Mouse (Mus musculus) spleen, postnatal 36 days (tissue): ENCODE measurements around the gene Spsb1.

Source experiments
- DNase-seq, 2 experiments: peaks; one replicate each; pipeline ENCODE4 v3.0.0; 2022; ENCODE audit warnings: low spot score in 2 of 2, mixed read lengths in 1 of 2

Spsb1 gene

DNA sequence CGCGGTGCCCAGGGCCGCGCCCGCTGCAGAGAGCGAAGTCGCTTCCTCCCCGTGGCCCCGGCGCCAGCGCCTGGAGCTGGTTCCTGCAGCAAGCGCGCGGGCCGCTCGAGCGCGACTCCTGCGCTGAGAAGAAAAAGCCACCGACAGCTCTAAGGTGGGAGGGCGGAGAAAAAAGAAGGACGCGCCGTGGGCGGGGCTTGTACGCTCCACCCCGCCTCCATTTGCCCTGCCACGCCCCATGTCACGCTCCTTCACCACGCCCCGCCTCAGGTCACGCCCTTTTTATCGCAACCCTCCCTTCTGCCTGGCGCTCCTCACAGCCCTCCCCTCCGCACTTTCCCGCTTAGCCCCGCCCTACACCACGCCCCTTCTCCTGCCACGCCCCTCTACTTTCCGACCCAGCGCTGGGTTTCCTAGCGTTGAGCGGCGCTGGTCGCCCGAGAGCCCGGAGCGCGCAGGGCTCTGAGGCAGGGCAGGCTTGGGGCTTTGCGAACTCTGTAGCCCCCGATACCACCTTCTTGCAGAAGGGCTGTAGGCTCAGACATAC lies at the start of gene Spsb1:
Spsb1 (minus strand) TSS at position 151 of the 547 bp plus-strand sequence.
- DNase-seq, result peak; percentile 96

GRCm38 (mm10) chr4:150003641-150004040 lies 48.8 kb upstream of the Spsb1 start:
- DNase-seq, result no peak

DNA sequence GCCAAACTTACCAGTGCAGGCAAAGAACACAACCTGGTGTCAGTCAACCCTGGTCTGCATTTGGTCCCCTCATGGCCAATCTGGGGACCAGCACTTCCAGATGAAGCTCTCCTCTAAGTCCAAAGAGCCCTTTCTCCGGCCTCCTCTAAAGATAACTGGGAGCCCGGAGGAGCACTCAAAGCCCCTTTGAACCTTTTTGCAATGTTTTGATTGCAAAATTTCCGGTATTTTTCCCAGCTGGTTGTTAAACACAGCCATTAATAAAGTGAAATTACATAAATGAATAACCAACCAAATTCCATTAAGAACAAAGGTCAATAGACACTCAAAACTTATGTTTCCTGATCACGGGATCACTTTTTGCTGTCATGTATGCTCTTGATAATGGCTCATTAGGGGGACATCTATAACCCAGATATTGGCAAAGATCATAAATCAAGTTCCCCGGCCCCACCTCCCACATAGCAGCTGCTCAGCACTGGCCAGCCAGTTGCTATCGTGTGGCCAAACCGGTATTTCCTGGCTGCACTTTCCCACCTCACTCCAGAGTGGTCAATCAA lies 48.3 kb upstream of the Spsb1 start:
- DNase-seq, result no peak

- no peak for DNase-seq
Measured at GRCm38 (mm10) chr4:150002021-150002528, 47.2 kb upstream of the Spsb1 start.

GRCm38 (mm10) chr4:150001221-150001860 lies 46.5 kb upstream of the Spsb1 start:
- DNase-seq, result peak; percentile 28 to 41

DNA sequence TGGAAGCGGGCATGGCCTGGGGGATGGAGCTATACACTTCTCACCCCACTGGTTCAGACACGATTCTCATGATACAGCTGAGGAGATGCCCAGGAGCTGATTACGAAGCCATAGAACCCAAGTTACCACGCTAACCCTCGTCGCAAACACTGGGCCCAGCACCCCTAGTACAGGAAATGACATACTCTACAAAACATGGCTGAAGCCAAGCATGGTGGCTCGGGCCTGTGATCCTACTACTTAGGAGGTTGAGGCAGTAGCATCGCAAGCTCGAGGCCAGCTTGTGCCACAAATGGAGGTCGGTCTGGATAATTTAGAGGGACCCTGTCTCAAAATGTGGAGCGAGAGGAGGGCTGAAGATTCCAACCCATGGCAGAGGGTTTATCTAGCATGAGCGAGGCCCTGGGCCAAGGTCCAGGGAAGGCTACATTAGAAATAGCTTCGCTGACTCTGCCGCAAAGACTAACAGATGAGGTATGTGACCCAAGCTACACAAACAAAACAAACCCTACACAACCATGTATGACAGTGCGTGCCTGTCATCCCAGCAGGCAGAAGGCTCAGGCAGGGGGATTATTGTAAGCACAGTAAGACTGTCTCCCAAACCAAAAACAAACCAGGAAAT lies 45.2 kb upstream of the Spsb1 start:
- no peak for DNase-seq

GRCm38 (mm10) chr4:149999510-149999900 lies 44.7 kb upstream of the Spsb1 start:
- no peak for DNase-seq

DNA sequence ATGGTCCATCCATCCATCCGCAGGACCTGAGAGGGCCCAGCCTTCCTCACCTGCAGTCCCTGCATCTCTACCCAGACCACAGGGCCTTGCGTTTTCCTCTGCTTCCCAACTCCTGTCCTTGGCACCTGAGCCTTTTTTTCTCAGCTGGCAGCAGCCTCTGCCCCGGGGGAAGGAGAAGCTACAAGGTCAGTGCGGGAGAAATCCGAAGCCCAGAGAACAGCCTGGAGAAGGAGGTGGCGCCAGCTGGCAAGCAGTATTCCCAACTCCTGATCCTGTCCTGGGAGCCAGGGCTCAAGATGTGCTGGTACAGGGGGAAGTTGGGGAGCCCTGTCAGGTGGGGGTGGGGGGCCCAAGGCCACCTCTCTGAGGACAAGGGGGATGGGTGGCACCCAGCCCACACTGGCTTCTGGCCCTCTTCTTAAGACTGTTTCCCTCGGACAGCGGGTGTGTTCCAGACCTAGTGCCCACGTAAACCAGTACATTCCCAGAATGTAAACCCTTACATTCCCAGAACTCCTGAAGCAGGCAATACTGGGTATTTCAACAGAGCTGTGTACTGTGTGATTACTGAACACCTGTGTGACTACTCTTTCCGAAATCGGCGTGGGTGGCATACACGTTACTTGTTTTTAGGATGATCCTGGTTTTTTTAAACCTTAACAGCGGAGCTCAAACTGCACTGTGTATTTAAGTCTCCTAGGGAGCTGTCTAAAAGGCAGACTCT lies 44.1 kb upstream of the Spsb1 start:
- DNase-seq, result no peak

- DNase-seq, result no peak
Measured at GRCm38 (mm10) chr4:149997999-149998398, 43.2 kb upstream of the Spsb1 start.

- DNase-seq, result no peak
Measured at GRCm38 (mm10) chr4:149996440-149996839, 41.6 kb upstream of the Spsb1 start.

DNA sequence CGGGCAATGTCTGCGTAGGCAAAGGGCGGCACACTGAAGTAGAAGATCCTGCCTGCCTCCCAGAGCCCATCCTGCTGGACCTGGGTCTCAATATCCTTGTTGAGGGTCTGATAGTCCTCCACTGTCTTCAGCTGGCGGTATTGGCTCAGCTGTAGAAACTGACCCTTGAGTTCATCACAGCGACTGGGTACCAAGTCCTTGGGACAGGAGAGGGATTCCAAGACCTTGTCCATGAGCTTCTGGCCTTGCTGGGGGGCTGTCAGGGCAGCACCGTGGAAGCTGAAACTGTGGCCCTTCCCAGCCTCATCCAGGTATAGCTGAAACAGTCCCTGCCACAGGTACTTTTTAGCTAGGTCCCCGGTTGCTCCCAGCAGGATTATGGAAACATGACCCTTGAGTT lies 41.1 kb upstream of the Spsb1 start:
- DNase-seq, result no peak

DNA sequence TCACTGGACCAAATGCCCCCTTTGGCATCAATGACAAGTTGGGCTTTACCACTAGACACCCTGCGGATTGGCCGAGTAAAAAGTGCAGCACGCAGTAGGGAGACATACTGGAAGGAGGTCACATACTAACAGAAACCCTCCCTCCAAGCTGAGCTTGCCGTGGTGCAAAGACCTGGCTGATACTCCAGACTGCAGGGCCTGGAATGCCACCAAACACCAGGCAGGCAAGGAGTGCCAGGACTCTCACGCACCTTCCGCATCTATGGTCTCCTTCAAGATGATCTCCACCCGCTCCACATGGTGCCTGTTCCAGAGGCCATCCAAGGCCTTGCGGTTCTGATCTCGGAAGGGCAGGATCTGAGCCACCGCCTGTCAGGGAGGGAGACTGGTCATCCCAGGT lies 39.4 kb upstream of the Spsb1 start:
- DNase-seq, result no peak

DNA sequence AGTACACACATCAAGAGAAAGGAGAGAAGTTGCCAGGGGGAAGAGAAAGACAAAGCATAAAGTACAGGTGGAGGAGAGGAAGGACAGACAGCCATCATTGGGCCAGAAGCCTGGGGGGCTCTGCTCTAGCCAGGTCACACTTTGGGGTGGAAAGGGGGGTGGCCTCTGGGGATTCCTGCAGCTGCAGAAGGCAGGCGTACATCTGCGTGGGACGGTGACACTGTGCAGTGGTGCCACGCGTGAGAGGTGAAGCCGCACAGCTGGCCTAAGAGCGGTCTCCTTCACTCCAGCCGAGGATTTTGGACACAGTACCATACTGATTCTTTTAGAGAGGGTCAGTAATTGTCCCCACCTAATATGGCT lies 37.8 kb upstream of the Spsb1 start:
- no peak for DNase-seq

DNA sequence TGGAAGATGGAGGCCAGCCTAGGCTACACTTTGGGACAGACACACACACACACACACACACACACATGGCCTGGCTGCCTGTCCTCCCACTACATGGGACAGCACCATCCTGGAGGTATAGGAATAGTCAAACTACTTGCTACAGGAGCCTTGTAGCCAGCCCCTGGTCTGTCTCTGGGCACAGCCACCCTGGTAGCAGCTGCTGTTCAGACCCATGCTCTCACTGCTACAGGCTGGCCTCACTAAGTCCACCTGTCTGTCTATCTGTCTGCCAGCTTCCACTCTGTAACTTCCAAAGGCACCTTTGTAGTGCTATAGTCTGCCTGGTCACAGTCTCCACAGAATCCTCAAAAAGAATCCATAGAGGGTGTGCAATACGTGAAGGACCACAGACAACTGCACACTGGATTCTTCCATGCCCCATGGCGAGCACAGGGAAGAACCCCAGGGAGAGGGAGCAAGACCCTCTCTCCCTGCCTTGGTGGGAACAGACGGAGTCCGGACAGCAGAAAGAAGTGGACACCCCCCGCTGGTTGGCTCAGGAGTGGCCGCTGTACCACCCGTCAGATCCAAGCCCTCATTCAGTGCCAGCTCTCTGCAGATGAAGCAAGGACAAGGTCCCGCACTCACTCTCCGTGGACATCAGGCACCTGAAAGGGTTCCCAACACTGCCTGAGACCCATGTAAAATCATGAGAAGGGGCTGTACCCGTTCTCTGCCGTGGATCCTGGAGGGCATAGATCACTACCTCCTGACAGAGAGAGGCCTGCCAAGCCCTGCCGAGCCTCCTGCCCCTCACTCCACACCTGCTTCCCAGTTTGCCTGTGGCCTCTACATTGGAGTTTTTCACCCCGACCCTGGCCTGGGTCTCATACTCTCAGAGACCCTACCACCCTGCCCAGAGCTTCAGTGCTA lies 37.2 kb upstream of the Spsb1 start:
- no peak for DNase-seq

- DNase-seq, result no peak
Measured at GRCm38 (mm10) chr4:149990954-149991633, 36.3 kb upstream of the Spsb1 start.

DNA sequence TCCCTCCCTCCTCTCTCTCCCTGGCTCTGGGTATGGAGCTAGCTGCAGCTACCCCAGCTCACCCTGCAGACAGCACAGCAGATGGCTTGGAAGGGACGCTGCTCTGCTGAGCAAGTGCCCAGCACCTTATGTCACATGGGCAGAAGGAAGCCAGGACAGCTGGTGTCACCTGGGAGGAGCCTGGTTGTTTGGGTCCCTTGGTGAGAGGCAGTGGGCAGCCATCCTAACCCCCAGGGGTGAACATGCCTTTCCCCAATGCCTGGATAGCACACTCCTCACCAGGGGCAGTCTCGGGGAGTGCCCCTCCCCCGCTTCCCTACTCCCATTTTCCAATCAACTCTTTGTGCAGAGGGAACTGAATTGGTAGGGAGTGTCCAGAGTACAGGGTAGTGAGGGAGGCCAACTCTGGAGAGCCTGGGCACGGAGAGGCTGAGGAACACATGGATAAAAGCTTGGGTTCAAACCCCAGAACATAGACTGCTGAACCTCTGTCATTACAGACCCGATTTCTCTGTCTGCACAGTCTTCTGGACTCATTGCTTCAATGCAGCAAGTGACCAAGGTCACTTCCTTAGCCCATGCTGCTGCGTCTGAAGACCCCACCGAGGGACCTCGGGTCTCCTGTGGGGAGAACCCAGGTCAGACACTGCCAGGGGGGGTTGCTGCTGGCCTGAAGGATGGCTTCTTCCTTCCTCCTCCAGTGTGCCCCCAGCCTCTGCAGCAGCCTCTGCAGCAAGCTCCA lies 35.5 kb upstream of the Spsb1 start:
- DNase-seq, result no peak

DNA sequence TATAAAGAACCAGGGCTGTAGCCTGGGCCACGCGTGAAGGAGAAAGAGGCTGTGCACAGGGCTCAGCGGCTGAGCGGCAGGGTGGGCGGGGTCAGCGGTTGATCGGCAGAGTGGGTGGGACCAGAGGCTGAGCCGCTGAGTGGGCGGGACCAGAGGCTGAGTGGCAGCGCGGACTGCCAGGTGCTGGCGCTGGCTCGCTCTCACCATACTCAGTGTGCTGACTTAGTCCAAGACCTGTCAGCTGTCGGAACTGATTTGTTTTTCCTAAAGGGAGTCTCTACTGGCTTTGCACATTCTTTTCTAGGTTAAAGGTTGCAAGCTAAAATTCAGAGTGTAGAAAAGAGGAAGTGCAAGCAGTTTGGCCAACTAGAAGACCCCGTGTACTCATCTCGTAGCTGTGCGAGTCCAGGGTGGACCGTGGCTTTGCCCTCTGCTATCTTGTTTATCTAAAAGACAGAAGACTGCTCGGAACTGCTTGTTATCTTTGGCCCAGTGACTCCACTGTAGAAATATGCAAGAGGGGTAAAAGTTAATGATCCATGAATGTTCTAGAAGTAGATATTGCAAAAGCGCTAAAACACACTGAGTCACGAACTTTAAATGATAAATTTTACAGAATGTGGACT lies 34.2 kb upstream of the Spsb1 start:
- DNase-seq, result peak; percentile 86 to 87

- no peak for DNase-seq
Measured at GRCm38 (mm10) chr4:149988301-149988700, 33.5 kb upstream of the Spsb1 start.

DNA sequence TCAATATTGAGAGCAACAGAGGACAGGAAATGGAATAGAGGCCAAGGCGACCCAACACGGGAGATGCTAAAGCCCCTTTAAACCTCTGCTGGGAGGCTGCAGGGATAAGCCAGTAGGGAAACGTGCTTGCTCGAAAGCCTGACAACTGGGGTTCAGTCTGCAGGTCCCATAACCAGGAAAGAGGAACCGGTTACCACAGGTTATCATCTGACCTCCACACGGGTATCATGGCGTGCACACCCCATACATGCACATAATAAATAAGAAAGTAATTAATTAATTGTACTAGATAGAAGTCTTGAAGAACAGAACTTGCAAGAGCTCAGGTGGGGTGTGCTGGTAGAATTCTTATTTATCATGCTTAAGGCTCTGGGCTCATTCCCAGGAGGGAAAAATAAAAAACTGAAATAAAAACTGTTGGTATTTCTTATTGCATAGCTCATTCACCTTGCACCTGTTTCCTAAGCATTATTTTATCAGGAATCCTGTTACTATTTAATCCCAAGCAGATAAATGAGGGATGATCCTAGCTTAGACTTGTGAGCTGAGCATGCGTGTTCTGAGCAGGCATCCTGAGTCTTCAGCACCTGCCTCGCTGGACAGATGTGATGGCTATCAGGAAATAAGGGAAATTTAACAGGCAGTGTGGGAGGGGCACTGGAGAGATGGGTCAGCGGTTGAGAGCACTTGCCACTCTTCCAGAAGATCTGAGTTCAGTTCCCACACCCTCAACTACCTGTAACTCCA lies 32.0 kb upstream of the Spsb1 start:
- no peak for DNase-seq
